Mouse (Mus musculus) lung, postnatal 10 days (tissue): Measurements from ENCODE around the gene Pfdn4.

ENCODE experiments used
- DNase-seq: peaks from one replicate; pipeline ENCODE4 v3.0.0; 2021

The Pfdn4 gene

DNA sequence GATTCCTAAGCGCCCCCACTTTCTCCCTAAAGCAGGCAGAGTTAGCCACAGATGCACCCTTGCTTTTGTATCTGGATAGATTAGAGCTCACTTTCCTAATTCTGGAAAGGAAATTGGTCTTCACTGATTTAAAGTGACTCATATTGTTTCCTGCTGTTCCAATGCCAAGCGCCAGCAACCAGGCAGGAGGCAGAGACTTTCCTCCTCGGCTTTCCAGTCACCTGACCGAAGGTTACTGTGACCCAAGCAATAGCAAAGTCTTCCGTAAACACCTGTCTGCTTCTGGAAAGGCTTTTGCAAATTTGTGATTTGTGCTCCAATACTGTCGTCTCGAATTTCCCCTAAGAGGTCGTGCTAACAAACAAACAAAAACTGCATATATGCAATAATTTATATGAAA lies 1.8 kb downstream of the Pfdn4 start:
- DNase-seq = no peak

- no peak for DNase-seq
Observed at GRCm38 (mm10) chr2:170503343-170503742, 7.1 kb downstream of the Pfdn4 start.

DNA sequence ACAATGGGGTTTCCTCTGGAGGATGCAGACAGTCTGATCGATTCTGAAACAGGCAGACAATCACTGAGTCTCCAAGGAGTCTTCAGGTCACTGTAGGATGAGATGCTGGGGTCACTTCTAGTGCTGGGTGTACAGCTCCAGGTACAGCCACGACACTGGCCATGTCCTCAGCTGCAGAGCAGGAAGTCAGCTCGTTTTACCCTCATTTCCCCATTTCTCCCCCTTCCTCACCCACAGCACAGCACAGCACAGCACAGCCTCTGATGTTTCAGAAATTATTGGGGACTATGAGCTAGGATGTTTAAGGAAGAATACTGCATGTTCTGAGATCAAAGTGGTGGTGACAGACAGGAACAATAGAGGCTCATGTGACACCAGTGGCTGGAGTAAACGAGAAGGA lies 7.8 kb downstream of the Pfdn4 start:
- DNase-seq = no peak

DNA sequence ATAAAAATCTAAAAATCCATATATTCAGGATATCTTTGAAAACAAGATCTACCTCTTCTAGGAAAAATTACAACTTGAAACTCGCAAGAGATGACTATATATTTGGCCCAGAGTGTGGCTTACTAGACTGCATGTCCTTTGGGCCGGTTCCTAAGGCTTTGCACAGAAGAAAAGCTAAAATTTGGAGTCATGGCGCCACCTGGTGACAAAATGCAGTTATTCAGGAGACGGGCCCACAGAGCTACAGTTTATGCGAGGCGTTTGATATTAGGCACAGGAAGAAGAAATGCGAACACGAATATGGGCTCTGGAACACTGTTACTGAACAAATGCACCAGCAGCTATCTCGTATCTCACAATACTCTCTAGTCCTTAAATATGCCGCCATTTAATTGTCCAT lies 11.5 kb downstream of the Pfdn4 start:
- DNase-seq = peak; percentile 87

GRCm38 (mm10) chr2:170508821-170509220 lies 12.6 kb downstream of the Pfdn4 start:
- DNase-seq = peak; percentile 95

DNA sequence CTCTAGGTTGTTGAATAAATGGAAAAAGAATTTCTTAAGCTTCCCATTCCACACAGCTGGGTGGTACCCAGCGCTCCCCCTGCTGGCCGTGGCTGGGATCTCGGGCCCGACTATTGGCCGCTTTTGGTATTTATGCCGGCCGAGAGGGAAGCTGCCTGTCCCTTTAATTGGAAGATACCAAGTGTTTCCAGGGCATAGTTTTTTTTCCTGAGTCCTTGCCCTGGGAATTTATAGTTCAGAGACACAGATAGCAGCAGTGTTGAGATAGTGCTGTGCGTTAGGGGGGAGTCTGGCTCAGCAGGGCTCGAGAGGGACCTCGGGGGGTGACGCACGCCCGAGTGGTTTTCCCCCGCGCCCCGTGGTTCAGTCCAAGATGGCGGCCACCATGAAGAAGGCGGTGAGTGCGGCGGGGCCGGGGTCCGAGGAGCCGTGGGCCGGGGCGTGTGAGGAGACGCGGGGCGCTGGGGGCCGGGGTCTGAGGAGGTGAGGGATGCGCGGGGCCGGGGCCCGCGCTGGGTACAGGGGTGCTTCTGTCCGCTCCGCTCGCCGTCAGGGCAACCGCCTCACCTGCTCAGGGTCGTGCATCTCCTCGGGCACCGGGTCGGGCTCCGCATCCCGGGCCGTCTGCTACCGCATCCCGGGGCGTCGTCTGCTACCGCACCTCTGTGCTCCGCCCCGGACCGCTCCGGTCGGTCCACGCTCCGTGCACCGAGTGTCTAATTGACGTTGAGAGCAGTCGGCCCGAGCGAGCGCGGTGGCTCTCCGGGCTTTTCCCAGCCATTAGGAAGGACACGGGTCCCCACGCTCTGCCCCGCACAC lies 15.1 kb downstream of the Pfdn4 start:
- peak; percentile 94 for DNase-seq

DNA sequence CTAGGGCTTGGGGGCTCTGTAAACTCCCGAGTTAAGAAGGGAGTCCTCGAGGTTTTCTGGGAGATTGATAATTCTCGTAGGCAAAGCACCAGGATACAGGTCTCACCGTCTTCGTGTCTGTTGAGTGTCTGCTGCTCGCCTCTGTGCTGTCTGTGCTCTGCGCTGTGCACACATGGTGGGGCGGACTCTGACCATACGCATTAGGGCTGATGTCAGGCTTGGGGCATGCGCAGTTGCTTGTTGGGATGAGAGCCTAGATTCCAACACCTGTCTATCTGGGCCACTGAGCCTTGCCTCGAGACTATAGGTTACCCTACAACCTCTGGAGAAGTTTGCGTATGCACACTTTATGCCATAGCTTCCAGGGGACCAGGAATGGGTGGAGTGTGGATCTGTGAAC lies 17.5 kb downstream of the Pfdn4 start:
- no peak for DNase-seq

DNA sequence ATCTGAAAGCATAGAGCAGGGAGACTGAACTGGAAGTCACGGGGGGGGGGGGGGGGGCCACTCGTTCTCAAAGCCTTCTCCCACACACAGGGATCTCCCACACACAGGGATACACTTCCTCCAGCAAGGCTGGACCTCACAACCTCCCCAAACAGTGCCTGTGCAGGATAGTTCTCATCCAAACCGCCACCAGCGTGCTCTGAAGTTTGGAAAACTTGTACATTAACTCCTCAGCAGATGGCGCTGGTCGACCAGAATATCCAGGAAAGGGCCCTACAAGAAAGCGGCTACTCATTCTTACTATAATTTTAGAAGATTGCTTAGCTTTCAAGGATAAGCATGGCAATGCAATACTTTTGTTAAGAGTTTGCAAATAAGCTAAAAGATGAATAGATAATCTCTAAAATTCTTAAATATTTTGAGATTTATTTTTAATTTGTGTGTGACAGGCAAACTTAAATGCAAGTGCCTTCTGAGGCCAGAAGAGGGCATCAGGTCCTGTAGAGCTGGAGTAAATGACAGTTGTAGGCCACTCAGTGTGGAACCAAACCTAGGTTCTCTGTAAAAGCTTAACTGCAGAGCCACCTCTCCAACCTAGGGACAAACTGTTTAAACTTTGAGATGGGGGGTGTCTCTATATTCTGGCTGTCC lies 24.2 kb downstream of the Pfdn4 start:
- peak; percentile 73 for DNase-seq

DNA sequence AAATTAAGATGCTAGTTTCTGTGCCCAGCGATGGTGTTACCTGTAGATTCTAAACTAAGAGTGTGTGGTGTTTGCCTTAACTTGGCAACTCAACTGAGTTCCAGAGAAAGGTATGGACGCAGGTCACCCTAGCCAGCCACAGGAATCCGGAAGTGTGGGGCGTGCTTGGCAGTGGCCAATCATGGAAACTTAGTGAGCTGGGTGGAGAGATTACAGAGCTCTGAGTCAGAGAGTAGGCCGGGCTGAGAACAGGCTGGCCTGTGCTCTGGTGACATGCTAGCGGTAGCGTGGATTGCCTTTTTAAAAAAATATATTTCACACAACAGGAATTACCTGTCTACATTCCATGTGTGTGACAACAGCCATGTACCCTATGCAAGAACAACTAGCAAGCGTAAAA lies 30.3 kb downstream of the Pfdn4 start:
- DNase-seq = peak; percentile 35

- no peak for DNase-seq
Observed at GRCm38 (mm10) chr2:170528061-170528460, 31.8 kb downstream of the Pfdn4 start.

GRCm38 (mm10) chr2:170529766-170530165 lies 33.5 kb downstream of the Pfdn4 start:
- no peak for DNase-seq

DNA sequence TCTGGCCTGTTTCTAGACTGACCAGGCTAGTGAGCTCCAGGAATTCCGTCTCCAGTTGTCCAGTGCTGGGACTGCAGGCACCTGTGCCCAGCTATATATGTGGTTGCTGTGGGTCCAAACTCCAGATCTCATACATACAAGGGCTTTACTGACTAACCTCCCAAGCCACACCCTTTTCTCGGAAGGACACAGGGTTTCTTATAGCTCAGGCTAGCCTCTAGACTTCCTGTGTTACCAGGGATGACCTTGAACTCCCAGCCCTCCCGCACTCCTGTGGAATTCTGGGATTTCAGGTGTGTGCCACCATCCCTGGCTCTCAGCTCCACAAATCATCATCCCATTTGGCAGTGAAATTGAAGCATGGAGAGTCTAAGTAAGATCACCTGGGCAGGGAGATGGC lies 34.0 kb downstream of the Pfdn4 start:
- no peak for DNase-seq

GRCm38 (mm10) chr2:170534116-170534802 lies 38.0 kb downstream of the Pfdn4 start:
- DNase-seq = no peak

DNA sequence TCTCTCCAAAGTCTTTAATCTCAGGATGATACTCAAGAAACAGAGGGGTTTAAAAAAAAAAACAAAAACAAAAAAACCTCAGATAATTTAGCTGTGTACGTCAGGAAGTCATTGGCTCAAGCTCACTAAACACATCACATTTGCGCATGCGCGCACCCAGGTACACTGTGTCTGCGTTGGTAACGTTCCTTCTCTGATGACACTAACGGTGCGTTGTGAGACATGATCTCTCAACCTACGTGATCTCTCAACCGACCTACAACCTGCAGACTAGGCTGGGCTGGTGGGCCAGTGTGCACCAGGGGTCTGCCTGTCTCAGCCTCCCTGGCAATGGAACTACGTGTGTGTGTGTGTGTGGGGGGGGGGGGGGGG lies 38.6 kb downstream of the Pfdn4 start:
- DNase-seq = no peak

DNA sequence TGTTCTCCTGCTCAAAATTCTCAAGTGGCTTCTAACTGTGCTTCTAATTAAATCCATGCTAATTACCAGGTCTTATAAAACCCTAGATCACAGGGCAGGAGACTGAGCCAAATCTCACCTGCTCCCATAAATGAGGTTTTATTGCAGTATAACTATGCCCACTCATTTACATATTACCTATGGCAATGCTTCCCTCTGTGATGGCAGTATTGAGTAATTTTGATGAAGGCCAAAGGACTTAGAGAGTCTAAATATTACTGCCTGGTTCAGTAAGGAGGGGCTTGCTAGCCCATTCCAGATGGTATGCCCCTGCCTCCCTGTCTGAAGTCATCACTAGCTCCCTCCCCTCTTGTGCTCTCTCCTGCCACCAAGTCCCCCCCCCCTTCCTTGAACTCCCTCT lies 39.6 kb downstream of the Pfdn4 start:
- no peak for DNase-seq

GRCm38 (mm10) chr2:170539211-170539610 lies 43.0 kb downstream of the Pfdn4 start:
- DNase-seq = no peak

- DNase-seq = no peak
Observed at GRCm38 (mm10) chr2:170543625-170544024, 47.4 kb downstream of the Pfdn4 start.

- DNase-seq = no peak
Observed at GRCm38 (mm10) chr2:170544159-170544558, 47.9 kb downstream of the Pfdn4 start.

GRCm38 (mm10) chr2:170544950-170545349 lies 48.7 kb downstream of the Pfdn4 start:
- DNase-seq = no peak

- DNase-seq = no peak
Observed at GRCm38 (mm10) chr2:170545745-170546144, 49.5 kb downstream of the Pfdn4 start.

DNA sequence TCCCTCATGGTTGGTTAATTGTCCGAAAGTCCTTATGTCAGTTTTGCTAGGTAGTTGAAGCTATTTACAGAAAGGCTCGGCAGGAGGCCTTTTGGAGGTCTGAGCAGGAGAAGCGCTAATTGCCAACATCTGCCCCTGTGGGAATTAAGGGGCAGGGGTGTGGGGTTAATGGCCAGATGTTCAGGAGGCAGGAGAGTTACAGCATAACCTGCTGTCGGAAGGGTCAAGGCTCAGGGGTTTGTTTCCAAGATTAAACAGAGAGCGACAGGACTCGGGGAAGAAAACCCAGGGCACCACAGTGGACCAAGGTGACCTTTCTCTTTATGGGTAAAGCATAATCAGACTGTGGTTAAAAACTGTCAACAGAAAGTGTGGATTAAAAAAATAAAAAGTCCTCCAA lies 51.3 kb downstream of the Pfdn4 start:
- DNase-seq = no peak

DNA sequence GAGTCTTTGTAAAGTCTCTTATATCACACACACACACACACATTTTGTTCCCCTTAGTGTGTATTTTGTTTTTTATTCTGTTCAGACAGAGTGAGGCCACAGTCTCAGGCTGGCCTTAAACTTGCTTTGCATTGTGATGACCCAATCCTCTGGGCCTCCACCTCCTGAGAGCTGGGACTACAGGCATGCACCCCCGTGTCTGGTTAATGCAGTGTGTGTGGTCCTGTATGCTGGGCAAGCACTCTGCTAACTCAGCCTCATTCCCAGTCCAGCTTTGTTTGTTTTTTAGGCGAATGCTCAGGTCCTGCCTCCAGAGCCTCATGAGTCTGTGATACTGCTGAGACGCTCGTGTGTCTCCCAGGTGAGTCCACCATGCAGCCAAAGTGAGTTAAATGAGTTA lies 51.8 kb downstream of the Pfdn4 start:
- DNase-seq = no peak

GRCm38 (mm10) chr2:170549146-170549545 lies 52.9 kb downstream of the Pfdn4 start:
- no peak for DNase-seq

GRCm38 (mm10) chr2:170550240-170550639 lies 54.0 kb downstream of the Pfdn4 start:
- no peak for DNase-seq
